Mouse (Mus musculus) spleen, adult 2 months (tissue): Measurements from ENCODE around the gene Hoxb7.

Experiments used
- CTCF ChIP-seq: fragments of 200-500 bp; IDR thresholded peaks from 2 replicates; pipeline ENCODE4 v1.5.1; 2011; ENCODE audit warnings: mild to moderate bottlenecking, inconsistent platforms; ENCODE audit not compliant: insufficient read depth, insufficient read length, insufficient replicate concordance; ENCODE audit errors: extremely low read depth
- POLR2A ChIP-seq: fragments of 200-500 bp; IDR thresholded peaks from 2 replicates; pipeline ENCODE4 v1.6.1; 2011; ENCODE audit warnings: low read depth, low read length, inconsistent platforms

DNA sequence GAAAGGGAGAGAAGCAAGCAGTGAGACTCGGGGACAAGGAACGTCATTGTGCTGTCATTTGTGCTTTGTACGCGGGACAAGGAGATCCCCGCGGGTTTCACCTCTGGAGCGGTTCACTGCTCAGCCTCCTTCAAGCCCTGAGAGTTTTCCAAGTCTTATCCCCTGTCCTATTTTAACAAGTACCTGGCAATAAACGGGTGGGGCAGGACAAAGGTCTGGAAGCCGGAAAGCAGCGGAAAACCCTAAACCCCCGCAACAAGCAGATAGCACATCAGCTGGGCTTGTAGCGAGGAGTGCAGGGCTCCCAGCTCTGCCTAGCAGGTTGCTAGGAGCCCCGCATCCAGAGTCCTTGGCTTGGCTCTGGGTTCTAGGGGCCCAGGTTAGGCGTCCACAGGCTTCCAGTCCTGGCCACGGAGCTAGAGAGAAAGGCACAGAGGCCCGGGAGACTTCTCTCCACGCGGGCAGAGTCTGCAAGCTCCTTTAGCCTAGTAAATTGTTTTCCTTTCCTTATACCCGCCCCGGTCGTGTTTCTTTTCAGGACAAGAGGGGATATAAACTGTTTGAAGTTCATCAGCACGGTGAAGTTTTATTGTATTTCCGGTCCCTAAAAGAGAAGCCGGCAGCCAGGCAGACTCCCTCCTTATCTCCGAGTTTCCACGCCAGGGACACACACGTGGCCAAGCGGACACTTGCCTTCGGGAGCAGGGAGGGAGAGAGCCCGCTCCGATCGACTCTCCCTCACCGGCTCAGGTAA is 22.6 kb upstream of the Hoxb7 start:
- TF ChIP-seq CTCF (no peak), POLR2A (no peak)
